Mouse (Mus musculus): Measurements from ENCODE around the gene Glra1.

DNA sequence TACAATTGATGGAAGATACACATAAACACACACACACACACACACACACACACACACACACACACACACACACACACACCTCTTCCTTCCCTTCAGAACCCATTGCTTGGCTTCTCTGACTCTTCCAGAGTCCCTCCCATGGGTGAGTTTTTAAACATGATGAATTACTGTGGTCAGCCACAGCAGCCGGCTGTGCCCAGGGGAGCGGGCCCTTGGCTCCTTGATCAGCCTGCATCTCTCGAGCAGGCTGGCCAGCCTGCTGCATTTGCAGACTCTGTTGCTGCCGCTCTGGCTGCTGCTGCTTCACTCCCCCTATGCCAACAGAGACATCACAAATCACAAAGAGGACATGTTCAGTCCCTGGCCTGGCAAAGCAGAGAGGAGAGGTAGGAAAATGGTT, 29.0 kb upstream of the Glra1 start:
- TF ChIP-seq CTCF (IDR thresholded peaks at IDR 0.05; ENCODE audit: low read depth, low read length) (no peak), TAL1 (conservative IDR thresholded peaks at IDR 0.05; ENCODE audit: low read depth, low read length) (no peak)
